Mouse (Mus musculus) CH12.LX (cell line): Measurements from ENCODE around the gene Gng8.

Experiments
- BHLHE40 ChIP-seq: IDR thresholded peaks from 2 replicates; pipeline ENCODE4 v1.6.1; 2011; ENCODE audit warnings: mild to moderate bottlenecking, low read depth, low read length, improper control_type of control experiment
- CTCF ChIP-seq, 2 experiments: IDR thresholded peaks in 1 of 2; conservative IDR thresholded peaks in 1 of 2; 2 replicates each; pipeline ENCODE4 v1.5.1; 2011 to 2012; ENCODE audit warnings: low read depth in 2 of 2, low read length in 2 of 2, improper control_type of control experiment in 1 of 2, inconsistent platforms in 1 of 2, mild to moderate bottlenecking in 1 of 2, moderate library complexity in 1 of 2
- ETS1 ChIP-seq: conservative IDR thresholded peaks from 2 replicates; pipeline ENCODE4 v1.6.1; 2012; ENCODE audit warnings: low read depth, mild to moderate bottlenecking, inconsistent platforms, low read length, improper control_type of control experiment, moderate library complexity
- KAT2A ChIP-seq: IDR thresholded peaks from 2 replicates; pipeline ENCODE4 v1.6.1; 2012; ENCODE audit warnings: low read length, improper control_type of control experiment, inconsistent platforms; ENCODE audit not compliant: insufficient replicate concordance
- MYC ChIP-seq: IDR thresholded peaks from 2 replicates; pipeline ENCODE4 v1.6.1; 2011; ENCODE audit warnings: low read depth, mild to moderate bottlenecking, improper control_type of control experiment, low read length
- NRF1 ChIP-seq: IDR thresholded peaks from 2 replicates; pipeline ENCODE4 v1.6.1; 2014; ENCODE audit warnings: low read depth, mild to moderate bottlenecking, inconsistent platforms, low read length, improper control_type of control experiment, moderate library complexity
- POLR2A ChIP-seq: IDR thresholded peaks from 2 replicates; pipeline ENCODE4 v1.6.1; 2011; ENCODE audit warnings: low read depth, mild to moderate bottlenecking, improper control_type of control experiment, low read length
- SMC3 ChIP-seq: IDR thresholded peaks from 2 replicates; pipeline ENCODE4 v1.6.1; 2011; ENCODE audit warnings: low read depth, low read length, improper control_type of control experiment

GRCm38 (mm10) chr7:16845072-16845819 lies 46.3 kb upstream of the Gng8 start:
- TF ChIP-seq ETS1 (peak; percentile 31), KAT2A (no peak), BHLHE40 (no peak), CTCF (conservative IDR thresholded peaks at IDR 0.05 in 1 of 2, IDR thresholded peaks at IDR 0.05 in 1 of 2; ENCODE audit: low read depth in 2 of 2, low read length in 2 of 2) (no peak), MYC (no peak), NRF1 (no peak), POLR2A (no peak; the same call in 1 of the 2 replicates), SMC3 (no peak)
